Mouse (Mus musculus) retina, postnatal 7 days (tissue): ENCODE results near the gene Nkx2-2.
"Not testable (repeated sequence)": the region's sequence is repeated elsewhere in the genome, so short reads cannot be mapped to it uniquely, and the experiment has no call there.

ENCODE experiments used
- DNase-seq: peaks from one replicate; pipeline ENCODE4 v3.0.0-alpha.2; 2012; ENCODE audit warnings: low read depth, low spot score

Nkx2-2 gene

DNA sequence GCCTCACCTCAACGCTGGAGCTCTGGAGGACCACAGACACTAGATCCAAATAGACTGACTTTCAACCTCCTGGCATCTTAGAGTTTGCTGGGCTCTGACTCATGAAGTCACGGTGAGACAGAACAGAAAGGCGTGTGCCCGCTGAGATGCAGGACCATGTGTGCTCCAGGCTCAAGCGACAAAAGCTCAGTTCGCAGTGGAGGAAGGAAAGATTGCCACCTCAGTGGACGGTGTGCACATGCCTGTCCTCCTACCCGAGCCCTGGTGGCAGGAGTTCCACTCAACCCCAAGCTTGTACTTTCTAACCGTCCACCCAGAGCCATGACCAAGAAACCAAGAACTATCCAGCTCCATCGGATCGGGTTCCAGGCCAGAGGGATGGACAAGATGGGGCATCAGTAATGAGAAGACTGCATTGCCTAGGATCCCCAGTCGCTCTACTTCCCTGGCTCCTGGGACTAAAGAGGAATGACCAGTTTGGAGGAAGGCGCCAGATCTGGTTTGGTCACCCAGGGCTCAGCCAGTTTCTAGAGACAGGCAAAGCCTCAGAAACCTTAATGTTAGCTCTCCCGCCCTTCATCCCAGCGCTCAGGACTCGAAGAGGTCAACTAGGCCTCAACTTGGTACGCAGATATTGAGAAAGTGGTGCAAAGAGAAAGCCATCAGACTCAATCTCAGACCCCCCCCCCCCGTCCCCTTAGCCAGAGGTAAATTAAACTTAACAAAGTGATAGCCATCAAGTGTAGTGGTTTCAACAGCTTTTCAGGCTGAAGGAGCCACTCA, 11.9 kb downstream of the Nkx2-2 start:
- no peak for DNase-seq

DNA sequence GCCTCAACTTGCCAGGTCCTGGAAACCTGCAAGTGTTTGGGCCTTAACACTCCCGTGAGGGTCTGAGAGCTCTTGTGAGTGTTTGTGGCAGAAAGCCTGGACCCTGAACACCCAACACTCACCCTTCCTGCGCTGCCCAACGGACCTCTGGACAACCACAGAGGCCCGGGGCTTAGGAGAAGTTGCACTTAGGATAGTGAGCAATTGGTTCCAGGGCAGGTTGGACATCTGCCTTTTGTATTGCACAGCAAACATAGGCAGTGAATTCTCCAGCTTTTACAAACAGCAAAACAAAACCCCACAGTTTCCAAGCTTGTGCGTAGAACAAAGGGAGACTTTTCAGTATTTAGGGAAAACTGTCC, 12.8 kb downstream of the Nkx2-2 start:
- DNase-seq = no peak

DNA sequence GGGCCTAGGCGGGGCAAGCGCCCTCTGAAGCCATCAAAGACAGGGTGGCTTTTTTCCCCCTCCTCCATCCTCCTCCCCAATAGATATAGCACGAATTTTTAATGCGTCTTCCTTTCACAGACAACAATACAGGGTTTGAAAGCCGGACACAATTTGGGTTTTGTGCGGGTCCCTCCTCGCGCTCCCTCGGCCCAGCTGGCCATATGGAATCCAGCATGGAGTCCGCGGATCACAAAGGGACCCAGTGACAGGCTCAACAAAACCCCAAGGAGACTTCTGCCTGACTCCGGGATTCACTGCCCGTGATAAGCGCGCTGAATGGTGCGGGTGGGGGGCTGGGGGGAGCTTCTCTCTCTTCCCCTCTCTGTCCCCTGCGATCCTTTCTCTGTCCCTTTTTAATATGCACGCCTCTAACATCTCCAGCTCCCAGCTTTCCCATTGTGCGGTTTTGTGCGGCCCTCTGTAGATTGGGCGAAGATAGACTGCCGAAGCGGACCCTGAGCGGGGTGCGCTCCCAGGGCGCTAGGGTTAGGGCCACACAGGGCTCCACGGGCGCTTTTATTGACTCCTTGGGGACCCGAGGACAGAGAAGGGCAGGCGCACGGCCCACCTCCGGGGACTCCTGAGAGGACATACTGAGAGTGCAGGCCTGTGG, 13.3 kb downstream of the Nkx2-2 start:
- no peak for DNase-seq

DNA sequence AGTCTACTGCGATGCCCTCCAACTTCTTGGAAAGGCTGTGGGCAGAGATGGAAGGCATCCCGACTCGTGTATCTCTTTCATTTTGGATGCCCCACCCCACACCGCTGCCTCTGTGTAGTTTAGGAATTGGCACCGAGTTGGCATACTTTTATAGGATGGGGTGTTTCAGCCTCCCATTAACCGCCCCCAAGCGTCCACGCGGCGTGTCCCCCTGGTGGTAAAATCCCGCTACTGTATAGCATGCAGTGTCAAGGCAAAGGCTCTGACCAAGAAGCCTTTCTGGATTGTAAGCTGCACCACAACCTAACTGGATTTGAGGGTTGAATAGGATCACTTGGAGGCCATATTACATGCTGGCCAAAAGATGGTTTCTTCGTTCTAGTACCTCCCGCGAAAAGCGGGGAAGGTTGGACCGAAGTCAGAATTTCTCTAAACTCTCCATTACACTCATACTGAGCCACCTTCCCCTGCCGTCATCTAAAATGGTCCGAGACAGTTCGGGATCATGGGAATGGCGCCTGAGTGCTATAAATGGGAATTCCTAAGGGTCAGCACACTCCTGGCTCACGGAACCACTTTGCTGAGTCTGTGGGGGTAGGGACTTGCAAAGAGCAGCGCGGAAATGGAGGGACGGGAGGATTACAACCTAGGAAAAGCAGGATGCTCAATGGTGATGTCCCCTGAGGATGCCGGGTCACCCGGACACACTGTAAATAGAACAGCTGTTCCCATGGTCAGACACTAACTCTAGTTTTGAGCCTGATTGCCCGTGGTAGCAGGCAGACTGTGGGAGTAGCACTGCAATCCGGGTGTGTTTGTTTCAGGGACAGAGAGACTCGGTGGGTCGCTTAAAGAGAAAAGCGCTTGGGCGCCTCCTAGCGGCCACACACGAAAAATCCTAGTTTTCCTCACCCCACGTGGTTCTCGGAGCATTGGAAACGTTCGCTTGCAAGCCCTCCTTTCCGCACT, 15.7 kb downstream of the Nkx2-2 start:
- peak; percentile 63 for DNase-seq

DNA sequence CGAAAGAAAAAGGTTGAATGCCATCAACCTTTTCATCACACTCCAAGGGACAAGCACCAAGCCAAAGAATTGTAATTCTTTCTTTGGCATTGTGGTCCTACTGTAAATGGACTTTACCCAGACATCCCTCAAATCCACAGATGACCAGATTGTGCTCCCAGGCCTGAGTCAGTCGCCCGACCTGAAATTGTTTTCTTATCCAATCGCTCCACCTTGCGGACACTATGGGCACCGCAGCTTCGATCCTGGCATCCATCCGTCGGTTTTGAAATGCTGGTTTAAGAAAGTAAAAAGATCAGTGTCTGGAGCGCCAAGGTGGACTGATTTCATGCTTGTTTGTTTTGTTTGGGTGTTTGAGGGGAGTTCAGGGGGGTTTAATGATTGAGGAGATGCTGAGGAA, 16.4 kb downstream of the Nkx2-2 start:
- peak; percentile 67 for DNase-seq

DNA sequence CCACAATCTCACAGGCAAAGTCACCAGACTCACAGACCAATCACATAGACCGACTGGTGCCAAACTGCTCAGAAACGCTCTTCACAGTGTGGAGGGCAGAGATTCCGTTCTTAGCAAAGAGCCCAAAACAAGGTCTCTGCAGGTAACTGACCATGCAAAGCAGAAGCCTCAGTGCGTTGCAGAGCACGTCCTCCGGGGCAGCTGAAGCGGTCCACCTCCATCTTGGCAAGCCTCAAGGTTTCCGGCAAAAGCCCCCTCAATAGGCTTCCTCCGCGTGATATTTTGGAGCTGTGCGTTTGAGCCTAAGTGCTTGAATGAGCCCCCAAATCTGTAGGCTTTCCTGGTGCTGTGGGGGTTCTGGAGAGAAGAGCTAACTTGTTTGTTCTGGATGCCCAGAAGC, 18.7 kb downstream of the Nkx2-2 start:
- DNase-seq = no peak

DNA sequence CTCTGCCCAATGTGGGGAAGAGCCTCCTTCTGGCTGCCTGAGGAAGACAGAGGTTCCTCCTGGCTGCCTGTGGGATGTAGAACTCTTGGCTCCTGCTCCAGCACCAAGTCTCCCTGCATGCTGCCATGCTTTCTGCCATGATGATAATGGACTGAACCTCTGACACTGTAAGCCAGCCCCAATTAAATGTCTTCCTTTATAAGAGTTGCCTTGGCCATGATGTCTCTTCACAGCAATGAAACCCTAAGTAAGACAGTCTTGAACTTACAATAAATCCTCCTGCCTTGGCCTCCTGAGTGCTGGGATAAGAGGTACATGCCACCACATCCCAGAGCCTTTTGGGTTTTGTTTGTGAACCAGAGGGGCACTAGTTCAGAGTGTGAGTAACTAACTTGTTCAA, 20.3 kb downstream of the Nkx2-2 start:
- DNase-seq = no peak

DNA sequence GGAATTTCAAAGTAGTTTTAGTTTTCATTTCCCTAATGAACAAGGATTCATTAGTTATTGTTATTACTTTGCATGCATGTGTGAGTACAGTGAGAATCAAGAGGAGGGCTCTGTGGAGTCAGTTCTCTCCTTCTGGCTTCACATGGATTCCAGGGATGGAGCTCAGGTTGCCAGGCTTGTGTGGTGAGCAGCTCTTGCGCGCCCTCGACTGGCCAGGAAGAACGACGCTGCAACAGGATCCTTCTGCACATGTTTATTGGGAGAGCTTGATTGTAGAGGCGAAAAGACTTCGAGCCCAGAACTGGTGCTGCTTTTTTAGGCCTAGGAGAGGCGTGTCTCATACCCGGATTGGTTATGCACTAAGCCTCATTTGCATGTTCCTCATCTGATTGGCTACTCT, 23.5 kb downstream of the Nkx2-2 start:
- not testable (repeated sequence) for DNase-seq

DNA sequence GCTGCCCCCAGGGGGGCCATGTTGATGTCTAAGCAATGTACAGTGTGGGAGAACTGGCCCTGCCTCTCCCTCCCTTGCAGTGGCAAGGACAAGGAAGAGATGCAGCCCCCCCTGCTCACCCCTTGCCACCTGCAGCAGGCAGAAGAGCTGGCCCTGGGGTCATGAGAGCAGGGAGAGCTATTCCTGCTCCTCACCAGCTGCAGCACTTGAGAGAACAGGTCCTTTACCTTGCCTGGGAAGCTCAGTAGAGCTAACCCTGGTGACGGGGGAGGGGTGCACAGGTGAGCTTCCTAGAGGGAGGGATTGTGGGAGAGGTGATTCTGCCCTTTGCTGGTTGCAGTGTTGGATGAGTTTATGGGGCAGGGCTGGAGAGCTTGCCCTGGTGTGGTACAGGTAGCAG, 28.2 kb downstream of the Nkx2-2 start:
- DNase-seq = no peak

DNA sequence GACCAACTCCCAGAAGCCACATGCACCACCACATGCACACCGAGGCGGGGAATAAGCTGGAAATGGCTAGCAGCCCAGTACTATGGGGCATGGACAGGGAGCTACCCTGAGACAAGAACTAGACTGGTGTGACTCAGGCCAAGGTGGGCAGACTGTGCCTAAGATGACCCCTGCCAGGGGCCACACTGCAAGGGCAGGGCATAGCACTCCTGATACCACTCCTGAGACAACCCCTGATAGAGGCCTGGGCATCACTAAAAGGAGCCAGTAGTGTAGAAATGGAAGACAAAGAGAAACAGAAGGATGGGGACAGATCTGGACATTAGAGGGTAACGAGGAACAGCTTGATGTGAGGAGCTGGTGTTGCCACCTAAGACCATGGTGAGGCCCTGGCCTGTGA, 28.7 kb downstream of the Nkx2-2 start:
- no peak for DNase-seq

DNA sequence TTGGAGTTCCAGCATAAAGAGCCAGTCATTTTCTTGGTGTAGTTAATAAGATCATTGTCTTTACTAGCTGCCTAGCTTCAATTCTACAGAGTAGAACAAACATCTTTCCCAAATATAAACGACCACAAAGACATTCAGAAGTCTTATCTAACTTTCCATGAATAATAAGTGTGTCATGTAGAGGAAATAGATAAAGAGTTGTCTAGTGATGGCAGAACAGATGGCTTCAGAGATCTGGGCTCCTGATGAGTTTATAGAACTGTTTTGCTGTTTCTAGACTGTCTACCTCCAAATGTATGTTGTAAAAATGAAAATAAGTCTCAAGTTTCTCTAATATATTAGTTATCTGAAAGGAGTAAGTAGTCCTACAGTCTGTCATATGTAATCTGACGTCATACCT, 41.5 kb downstream of the Nkx2-2 start:
- no peak for DNase-seq
